Comparison of ENCODE assay signal across 30 mouse cellular contexts in genomic region chr11:75074543-75074942, GRCm38 (mm10).
DNase-seq lines count a peak whose midpoint lies in the region; ATAC-seq and TF ChIP-seq lines count a peak whose summit lies in the region.
"Had no signal": no experiment of that assay in that cellular context is flagged by ENCODE, and none has a peak within 500 bp of the region (broad histone marks: within the 10 kb centered on the region; RNA-seq: fewer than 3 reads in every experiment).

No protein-coding gene starts in this region.

- peak overlapping the region; percentile 8; the same call in 1 of the 2 replicates for H3K27ac ChIP-seq in MEL (ENCODE audit: control insufficient read depth, low read depth, low read length)
- peak overlapping the region; percentile 90 for H3K27ac ChIP-seq in embryonic facial prominence, embryonic 15.5 days (replicated peaks)
- peak overlapping the region; percentile 76; the same call in 1 of the 2 replicates for H3K27ac ChIP-seq in limb, embryonic 11.5 days (replicated peaks; ENCODE audit: low read depth, low read length)
- H3K27ac ChIP-seq: forebrain, embryonic 13.5 days; hindbrain, embryonic 12.5 days; hindbrain, postnatal 0 days; liver, embryonic 12.5 days; macrophage; midbrain, embryonic 13.5 days had no signal

- H3K9me3 ChIP-seq in MEL (replicated peaks; ENCODE audit: insufficient read depth, low read length): no peaks in the 10 kb centered on the region
- H3K9me3 ChIP-seq in embryonic facial prominence, embryonic 15.5 days (replicated peaks): no peaks in the 10 kb centered on the region
- no peaks in the 10 kb centered on the region for H3K9me3 ChIP-seq in limb, embryonic 11.5 days (ENCODE audit: control insufficient read depth, low read length)
- H3K9me3 ChIP-seq: forebrain, embryonic 13.5 days; heart, embryonic 12.5 days; hindbrain, embryonic 12.5 days; midbrain, embryonic 13.5 days; stomach, embryonic 15.5 days had no signal

- WGBS in embryonic facial prominence, embryonic 15.5 days: 19% methylated on average over 2 of the region's 2 CpGs
- 49% methylated on average over 2 of the region's 2 CpGs for WGBS in limb, embryonic 11.5 days

- TF ChIP-seq CTCF in MEL (IDR thresholded peaks at IDR 0.05 in 2 of 3, conservative IDR thresholded peaks at IDR 0.05 in 1 of 3; ENCODE audit: control insufficient read depth in 1 of 3, insufficient read depth in 1 of 3, low read depth in 2 of 3, low read length in 3 of 3, poor library complexity in 1 of 3, severe bottlenecking in 1 of 3): no peak

- H3K79me2 ChIP-seq in MEL (ENCODE audit: control insufficient read depth, insufficient read depth, low read length, poor library complexity): no peaks in the 10 kb centered on the region

- H3K36me3 ChIP-seq in MEL (ENCODE audit: control insufficient read depth in 1 of 2, insufficient read depth in 2 of 2, low read length in 2 of 2): peaks cover 0 to 29% of the 10 kb centered on the region in 2 experiments; a peak in 2 of 4 replicates
- H3K36me3 ChIP-seq in embryonic facial prominence, embryonic 15.5 days: peaks cover 3% of the 10 kb centered on the region; the same call in 1 of the 2 replicates
- H3K36me3 ChIP-seq in limb, embryonic 11.5 days (ENCODE audit: control insufficient read depth, insufficient read depth, low read length): no peaks in the 10 kb centered on the region
- H3K36me3 ChIP-seq: stomach, embryonic 15.5 days had no signal

- H3K4me3 ChIP-seq in MEL (ENCODE audit: control insufficient read depth in 1 of 2, insufficient read depth in 1 of 2, low read depth in 2 of 2, low read length in 2 of 2): no peak overlapping the region
- no peak overlapping the region for H3K4me3 ChIP-seq in embryonic facial prominence, embryonic 15.5 days (replicated peaks)
- H3K4me3 ChIP-seq in limb, embryonic 11.5 days (ENCODE audit: low read depth, low read length): no peak overlapping the region
- H3K4me3 ChIP-seq: forebrain, embryonic 13.5 days; heart, embryonic 12.5 days; hindbrain, embryonic 12.5 days; liver, embryonic 12.5 days; midbrain, embryonic 13.5 days; stomach, embryonic 15.5 days had no signal

- intact Hi-C loops in left cerebral cortex, postnatal 10 days (cut with DNase I): no loop called here

- peak; percentile 64 to 89 for TF ChIP-seq EP300 in MEL (IDR thresholded peaks at IDR 0.05; ENCODE audit: low read depth in 1 of 2, low read length in 2 of 2)

- H3K27me3 ChIP-seq in MEL (ENCODE audit: control insufficient read depth in 1 of 2, insufficient read depth in 2 of 2, low read length in 2 of 2): no peaks in the 10 kb centered on the region
- H3K27me3 ChIP-seq in embryonic facial prominence, embryonic 15.5 days: no peaks in the 10 kb centered on the region
- no peaks in the 10 kb centered on the region for H3K27me3 ChIP-seq in limb, embryonic 11.5 days (ENCODE audit: control insufficient read depth, insufficient read depth, low read length)
- H3K27me3 ChIP-seq: CH12.LX; forebrain, embryonic 13.5 days; heart, embryonic 12.5 days; hindbrain, embryonic 12.5 days; liver, embryonic 12.5 days; midbrain, embryonic 13.5 days; stomach, embryonic 15.5 days had no signal

- no peak for TF ChIP-seq POLR2A in MEL (IDR thresholded peaks at IDR 0.05; ENCODE audit: control insufficient read depth in 1 of 2, insufficient read depth in 1 of 2, low read depth in 1 of 2, low read length in 2 of 2, poor library complexity in 1 of 2)

- peak; percentile 50 for DNase-seq in A20 (ENCODE audit: low read depth, low spot score)
- peak; percentile 71 for DNase-seq in MEL (ENCODE audit: low read depth, low spot score)
- DNase-seq in limb, embryonic 11.5 days (ENCODE audit: low spot score): no peak
- DNase-seq in left cerebral cortex, postnatal 10 days (ENCODE audit: extremely low spot score in 1 of 2, low spot score in 2 of 2): no peak
- no peak for DNase-seq in adrenal gland, adult 18-20 months (ENCODE audit: low spot score in 2 of 2)
- DNase-seq in cerebellum, postnatal 4 days (ENCODE audit: low spot score in 2 of 2): no peak
- DNase-seq: adrenal gland, postnatal 25 days; cerebellum, adult 11-12 months; cerebellum, adult 9-11 months; gastrocnemius, postnatal 36 days; heart, adult 18-20 months; kidney, adult 8-10 months; kidney, postnatal 10 days; layer of hippocampus, postnatal 36 days; lung, adult 18-20 months; retina, postnatal 1 day; right cerebral cortex, postnatal 25 days had no signal

- no peak overlapping the region for H3K4me2 ChIP-seq in embryonic facial prominence, embryonic 15.5 days (replicated peaks)
- no peak overlapping the region for H3K4me2 ChIP-seq in limb, embryonic 11.5 days (ENCODE audit: low read depth, severe bottlenecking)
- H3K4me2 ChIP-seq: forebrain, embryonic 13.5 days; heart, embryonic 12.5 days; hindbrain, embryonic 12.5 days; liver, embryonic 12.5 days; midbrain, embryonic 13.5 days; stomach, embryonic 15.5 days had no signal

- no peak overlapping the region for H3K9ac ChIP-seq in MEL (ENCODE audit: control insufficient read depth, low read depth, low read length, poor library complexity, severe bottlenecking)
- H3K9ac ChIP-seq in embryonic facial prominence, embryonic 15.5 days: no peak overlapping the region
- H3K9ac ChIP-seq in limb, embryonic 11.5 days (ENCODE audit: low read length): no peak overlapping the region
- H3K9ac ChIP-seq: forebrain, embryonic 13.5 days; heart, embryonic 12.5 days; hindbrain, embryonic 12.5 days; liver, embryonic 12.5 days; midbrain, embryonic 13.5 days; stomach, embryonic 15.5 days had no signal

- TF ChIP-seq RAD21 in MEL (IDR thresholded peaks at IDR 0.05; ENCODE audit: low read depth, low read length): no peak

- ATAC-seq in embryonic facial prominence, embryonic 15.5 days (ENCODE audit: insufficient number of reproducible peaks, low FRiP score, low TSS enrichment, low read depth): no peak
- 0 out of 2 replicates have a peak, but pooled peaks have one; percentile 44 for ATAC-seq in limb, embryonic 11.5 days (ENCODE audit: insufficient number of reproducible peaks, low FRiP score, low TSS enrichment, low read depth)
- ATAC-seq in erythroblast, adult 5-6 weeks (replicated peaks; ENCODE audit: low FRiP score, poor library complexity, severe bottlenecking): no peak
- ATAC-seq: forebrain, embryonic 13.5 days; hindbrain, postnatal 0 days; intestine, embryonic 16.5 days; liver, embryonic 12.5 days; lung, postnatal 0 days; midbrain, embryonic 13.5 days had no signal

- H3K4me1 ChIP-seq in MEL (ENCODE audit: control insufficient read depth in 1 of 2, insufficient read depth in 2 of 2, low read length in 2 of 2): peaks cover 20 to 21% of the 10 kb centered on the region in 2 experiments
- peaks cover 39% of the 10 kb centered on the region for H3K4me1 ChIP-seq in embryonic facial prominence, embryonic 15.5 days
- H3K4me1 ChIP-seq in limb, embryonic 11.5 days (ENCODE audit: control insufficient read depth, insufficient read depth, low read length): peaks cover 18% of the 10 kb centered on the region
- H3K4me1 ChIP-seq: midbrain, embryonic 13.5 days had no signal

TF ChIP-seq in MEL, 35 proteins besides CTCF, POLR2A, EP300 and RAD21 (continues in another document):
- TF ChIP-seq ZNF384 (IDR thresholded peaks at IDR 0.05; ENCODE audit: low read depth, low read length) (0 out of 2 replicates have a peak, but pooled peaks have one; percentile 29), MAX (IDR thresholded peaks at IDR 0.05; ENCODE audit: low read length) (peak; percentile 65), RCOR1 (IDR thresholded peaks at IDR 0.05; ENCODE audit: low read depth, low read length) (peak; percentile 60), BHLHE40 (IDR thresholded peaks at IDR 0.05; ENCODE audit: borderline replicate concordance, low read depth, low read length) (no peak), UBTF (IDR thresholded peaks at IDR 0.05; ENCODE audit: borderline replicate concordance, insufficient read depth, low read depth, low read length) (no peak), MAZ (IDR thresholded peaks at IDR 0.05; ENCODE audit: low read depth, low read length) (no peak), TBP (IDR thresholded peaks at IDR 0.05; ENCODE audit: low read depth, low read length) (no peak), GABPA (IDR thresholded peaks at IDR 0.05; ENCODE audit: low read depth, low read length) (no peak), TCF12 (IDR thresholded peaks at IDR 0.05; ENCODE audit: low read depth, low read length) (peak; percentile 49; the same call in 1 of the 2 replicates), JUND (IDR thresholded peaks at IDR 0.05; ENCODE audit: low read depth, low read length) (no peak), KAT2A (conservative IDR thresholded peaks at IDR 0.05; ENCODE audit: low read depth, low read length) (no peak), ETS1 (IDR thresholded peaks at IDR 0.05; ENCODE audit: low read depth, low read length) (peak; percentile 42), USF2 (IDR thresholded peaks at IDR 0.05; ENCODE audit: borderline replicate concordance in 1 of 2, insufficient read depth in 1 of 2, low read depth in 1 of 2, low read length in 2 of 2) (no peak), TAL1 (IDR thresholded peaks at IDR 0.05; ENCODE audit: low read length) (peak; percentile 46), MXI1 (IDR thresholded peaks at IDR 0.05; ENCODE audit: low read depth, low read length) (peak; percentile 50; the same call in 1 of the 2 replicates), CHD1 (IDR thresholded peaks at IDR 0.05; ENCODE audit: low read depth, low read length) (no peak), ZKSCAN1 (IDR thresholded peaks at IDR 0.05; ENCODE audit: low read depth, low read length) (no peak), SIN3A (IDR thresholded peaks at IDR 0.05; ENCODE audit: low read length) (peak; percentile 43; the same call in 1 of the 2 replicates), ZMIZ1 (IDR thresholded peaks at IDR 0.05; ENCODE audit: low read depth, low read length) (no peak), SMC3 (IDR thresholded peaks at IDR 0.05; ENCODE audit: low read depth, low read length) (no peak), GATA1 (IDR thresholded peaks at IDR 0.05; ENCODE audit: low read depth, low read length) (peak; percentile 76), CHD2 (IDR thresholded peaks at IDR 0.05; ENCODE audit: low read length) (no peak), USF1 (IDR thresholded peaks at IDR 0.05; ENCODE audit: low read depth, low read length) (no peak), NRF1 (IDR thresholded peaks at IDR 0.05; ENCODE audit: insufficient read depth, low read depth, low read length, poor library complexity, severe bottlenecking) (no peak), HCFC1 (IDR thresholded peaks at IDR 0.05; ENCODE audit: low read depth, low read length) (0 out of 2 replicates have a peak, but pooled peaks have one; percentile 14), MYB (IDR thresholded peaks at IDR 0.05; ENCODE audit: low read depth, low read length) (no peak), MYC (IDR thresholded peaks at IDR 0.05; ENCODE audit: low read depth, low read length) (peak; percentile 79), MEF2A (IDR thresholded peaks at IDR 0.05; ENCODE audit: extremely low read depth, insufficient replicate concordance, low read depth, low read length, poor library complexity, severe bottlenecking) (no peak), POLR2AphosphoS5 (IDR thresholded peaks at IDR 0.05; ENCODE audit: borderline replicate concordance, low read depth, low read length) (no peak)

Comparison
In these comparisons a context has a peak if more than half of its experiments do, and no peak if none do; other contexts are left out.
1. DNase-seq: peak in A20 (single experiment) and MEL (single experiment); none in limb, embryonic 11.5 days (single experiment), left cerebral cortex, postnatal 10 days (0 of 2), adrenal gland, adult 18-20 months (0 of 2) and cerebellum, postnatal 4 days (0 of 2).
2. H3K27ac ChIP-seq: peak in every context shown above with its lines; median percentile 90 in embryonic facial prominence, embryonic 15.5 days; 76 in limb, embryonic 11.5 days; 8 in MEL.